Mouse (Mus musculus) bone marrow, adult 2 months (tissue): ENCODE data around the gene Agap2.
"Not testable (repeated sequence)": the region's sequence is repeated elsewhere in the genome, so short reads cannot be mapped to it uniquely, and the experiment has no call there.

Experiments
- CTCF ChIP-seq: fragments of 200-500 bp; IDR thresholded peaks from 2 replicates; pipeline ENCODE4 v1.5.1; 2011; ENCODE audit warnings: low read length, control low read depth; ENCODE audit not compliant: control insufficient read depth, insufficient read depth
- POLR2A ChIP-seq: fragments of 200-500 bp; IDR thresholded peaks from 2 replicates; pipeline ENCODE4 v1.6.1; 2011; ENCODE audit warnings: low read depth, mild to moderate bottlenecking, control low read depth, low read length, borderline replicate concordance; ENCODE audit not compliant: control insufficient read depth

DNA sequence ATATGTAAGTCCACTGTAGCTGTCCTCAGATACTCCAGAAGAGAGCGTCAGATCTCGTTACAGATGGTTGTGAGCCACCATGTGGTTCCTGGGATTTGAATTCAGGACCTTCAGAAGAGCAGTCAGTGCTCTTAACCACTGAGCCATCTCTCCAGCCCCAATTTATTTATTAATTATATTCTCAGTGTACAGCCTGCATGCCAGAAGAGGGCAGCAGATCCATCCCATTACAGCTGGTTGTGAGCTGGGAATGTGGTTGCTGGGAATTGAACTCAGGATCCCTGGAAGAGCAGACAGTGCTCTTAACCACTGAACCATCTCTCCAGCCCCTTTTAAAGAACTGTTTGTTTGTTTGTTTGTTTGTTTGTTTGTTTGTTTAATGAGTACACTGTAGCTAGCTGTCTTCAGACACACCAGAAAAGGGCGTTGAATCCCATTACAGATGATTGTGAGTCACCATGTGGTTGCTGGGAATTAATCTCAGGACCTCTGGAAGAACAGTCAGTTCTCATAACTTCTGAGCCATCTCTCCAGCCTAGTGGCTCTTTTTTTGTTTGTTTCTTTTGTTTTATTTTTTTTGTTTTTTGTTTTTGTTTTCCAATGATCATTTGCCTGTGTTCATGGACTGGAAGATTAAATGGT lies 59.4 kb downstream of the Agap2 start:
- not testable (repeated sequence) for TF ChIP-seq CTCF, POLR2A
